Mouse (Mus musculus): ENCODE measurements around the gene Hist1h2bb. TPM values are rescaled to one million over a fixed set of nuclear protein-coding genes. Genes with fewer than 3 reads are reported as not detected.
"Not testable (repeated sequence)": the region's sequence is repeated elsewhere in the genome, so short reads cannot be mapped to it uniquely, and the experiment has no call there.

The Hist1h2bb gene
- polyA plus RNA-seq, 1 experiment from 2014 or later, result 0.86 TPM

DNA sequence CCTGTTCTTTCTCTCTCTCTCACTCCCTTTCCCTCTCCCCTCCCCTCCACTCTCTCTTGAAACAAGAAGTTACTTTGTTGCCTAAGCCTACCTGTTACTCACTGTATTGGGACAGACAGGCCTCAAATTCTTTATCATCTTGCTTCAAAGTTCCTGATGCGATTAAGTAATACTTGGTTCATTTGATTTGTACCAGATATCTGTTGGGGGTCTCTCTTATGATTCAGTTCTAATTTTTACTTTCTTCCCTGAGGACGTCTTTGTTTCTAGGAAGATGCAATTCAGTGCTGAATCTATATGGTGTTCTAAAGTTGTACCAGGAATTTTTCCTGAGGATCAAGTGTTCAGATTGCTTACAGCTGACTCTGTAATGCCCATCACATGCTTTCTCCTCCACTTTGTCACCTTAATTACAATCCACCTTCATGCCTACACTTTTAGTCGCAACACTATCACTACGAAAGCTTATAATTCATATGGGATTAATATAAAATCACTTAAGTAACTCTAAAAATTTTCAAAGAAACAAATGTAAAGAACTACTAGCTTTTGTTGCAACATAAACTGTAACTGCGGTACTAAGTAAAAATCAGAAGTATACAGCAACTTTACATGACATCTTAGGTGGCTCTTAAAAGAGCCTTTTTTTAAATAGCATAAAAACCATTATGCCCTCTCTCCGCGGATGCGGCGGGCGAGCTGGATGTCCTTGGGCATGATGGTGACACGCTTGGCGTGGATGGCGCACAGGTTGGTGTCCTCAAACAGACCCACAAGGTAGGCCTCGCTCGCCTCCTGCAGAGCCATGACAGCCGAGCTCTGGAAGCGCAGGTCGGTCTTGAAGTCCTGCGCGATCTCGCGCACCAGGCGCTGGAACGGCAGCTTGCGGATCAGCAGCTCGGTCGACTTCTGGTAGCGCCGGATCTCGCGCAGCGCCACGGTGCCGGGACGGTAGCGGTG is 1.8 kb upstream of the Hist1h2bb start:
- ATAC-seq (ENCODE audit: low FRiP score), result no peak
- 2% methylated on average over 15 of the region's 36 CpGs for WGBS
- Histone ChIP-seq H3K36me3 (no peaks in the 10 kb centered on the region), H3K9me3 (no peaks in the 10 kb centered on the region), H3K4me2 (peak overlapping the region; percentile 65), H3K27me3 (no peaks in the 10 kb centered on the region), H3K27ac (no peak overlapping the region), H3K9ac (no peak overlapping the region), H3K4me3 (peak overlapping the region; percentile 30), H3K4me1 (replicated peaks) (peaks cover 20% of the 10 kb centered on the region)

- Histone ChIP-seq H3K27ac (peak within 1 kb of the TSS; percentile 95), H3K9me3 (no peaks in the 10 kb centered on the region), H3K36me3 (no peaks in the 10 kb centered on the region), H3K4me3 (peak within 1 kb of the TSS; percentile 42), H3K4me2 (peak within 1 kb of the TSS; percentile 65), H3K27me3 (no peaks in the 10 kb centered on the region), H3K9ac (peak within 1 kb of the TSS; percentile 58; the same call in 1 of the 2 replicates), H3K4me1 (replicated peaks) (peaks cover 13% of the 10 kb centered on the region)
- WGBS, result under 1% methylated on average over 24 of the region's 28 CpGs
- peak; percentile 74 for ATAC-seq (ENCODE audit: low FRiP score)
Observed at GRCm38 (mm10) chr13:23745381-23746161, 963 bp upstream of the Hist1h2bb start, which contains the start of gene Hist1h3c. TSS of gene Hist1h3c (minus strand) at chr13:23745602.

DNA sequence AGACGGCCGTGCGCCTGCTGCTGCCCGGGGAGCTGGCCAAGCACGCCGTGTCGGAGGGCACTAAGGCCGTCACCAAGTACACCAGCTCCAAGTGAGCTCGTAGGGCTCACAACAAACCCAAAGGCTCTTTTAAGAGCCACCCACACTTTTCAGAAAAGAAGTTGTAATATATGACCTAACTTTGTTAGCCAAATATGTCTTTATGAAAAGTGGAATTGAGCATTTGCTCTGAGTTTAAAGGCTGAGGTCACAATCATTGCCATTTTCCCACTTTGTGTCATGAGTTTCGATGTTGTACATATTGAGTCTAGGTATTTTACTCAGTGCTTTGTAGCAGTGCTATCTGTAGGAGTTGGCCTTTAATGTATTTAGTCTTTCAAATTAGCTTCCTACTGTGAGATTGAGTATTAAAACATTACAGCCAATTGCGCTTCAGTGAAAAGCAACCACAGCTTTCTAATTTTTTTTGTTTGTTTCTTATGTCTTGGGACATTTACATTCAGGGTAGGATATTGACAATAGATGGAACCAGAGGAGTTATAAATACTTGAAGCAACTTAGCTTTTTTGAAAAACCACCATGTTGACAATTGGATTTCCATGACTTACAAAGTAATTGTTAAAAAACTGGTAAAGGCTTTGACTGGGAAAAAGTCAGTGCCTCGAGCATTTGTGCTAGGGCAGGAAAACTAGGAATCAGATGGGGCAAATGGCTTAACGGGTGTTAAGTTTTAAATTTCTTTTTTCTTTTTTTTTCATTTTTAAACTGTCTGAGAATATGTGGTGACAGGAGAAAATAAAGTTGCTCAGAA is 752 bp downstream of the Hist1h2bb start:
- H3K27ac ChIP-seq, result peak overlapping the region; percentile 90
- no peaks in the 10 kb centered on the region for H3K36me3 ChIP-seq
- no peak; the same call in 1 of the 2 replicates for ATAC-seq (ENCODE audit: low FRiP score)
- H3K4me2 ChIP-seq, result peak overlapping the region; percentile 65
- 1% methylated on average over 13 of the region's 13 CpGs for WGBS
- H3K27me3 ChIP-seq, result no peaks in the 10 kb centered on the region
- peak overlapping the region; percentile 66 for H3K9ac ChIP-seq
- no peaks in the 10 kb centered on the region for H3K9me3 ChIP-seq
- H3K4me1 ChIP-seq (replicated peaks), result peaks cover 13% of the 10 kb centered on the region
- peak overlapping the region; percentile 35 for H3K4me3 ChIP-seq

DNA sequence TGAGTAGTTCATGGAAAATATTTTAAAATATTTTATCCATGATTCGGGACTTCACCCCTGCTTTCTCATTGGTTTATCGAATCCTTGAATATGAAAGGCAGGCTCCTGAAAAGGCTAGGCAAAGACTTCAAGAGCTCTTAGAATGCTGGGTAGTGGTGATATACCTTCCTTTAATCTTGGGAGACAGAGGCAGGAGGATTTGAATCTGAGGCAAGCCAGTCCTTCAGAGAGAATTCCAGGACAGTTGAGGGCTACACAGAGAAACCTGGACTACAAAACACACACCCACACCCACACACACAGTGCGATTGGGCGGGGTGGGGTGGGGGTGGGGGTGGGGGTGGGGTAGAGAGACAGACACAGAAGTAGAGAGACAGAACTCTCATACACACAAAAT is 1.4 kb downstream of the Hist1h2bb start:
- Histone ChIP-seq H3K27me3 (no peaks in the 10 kb centered on the region), H3K36me3 (no peaks in the 10 kb centered on the region), H3K4me1 (replicated peaks) (peaks cover 16% of the 10 kb centered on the region), H3K9me3 (no peaks in the 10 kb centered on the region), H3K9ac (no peak overlapping the region), H3K4me3 (no peak overlapping the region), H3K27ac (peak overlapping the region; percentile 90; the same call in 1 of the 2 replicates), H3K4me2 (peak overlapping the region; percentile 65)
- WGBS, result 7% methylated on average over 4 of the region's 4 CpGs
- ATAC-seq (ENCODE audit: low FRiP score), result no peak

GRCm38 (mm10) chr13:23749563-23750121 is 3.1 kb downstream of the Hist1h2bb start:
- H3K4me1 ChIP-seq (replicated peaks), result peaks cover 16% of the 10 kb centered on the region
- H3K4me3 ChIP-seq, result no peak overlapping the region
- no peak overlapping the region for H3K4me2 ChIP-seq
- no peaks in the 10 kb centered on the region for H3K27me3 ChIP-seq
- no peak overlapping the region for H3K27ac ChIP-seq
- no peak overlapping the region for H3K9ac ChIP-seq
- no peaks in the 10 kb centered on the region for H3K36me3 ChIP-seq
- no peak for ATAC-seq (ENCODE audit: low FRiP score)
- no peaks in the 10 kb centered on the region for H3K9me3 ChIP-seq
- 92% methylated on average over 5 of the region's 5 CpGs for whole genome bisulfite sequencing

- Histone ChIP-seq H3K9ac (peak within 1 kb of the TSS; percentile 67; the same call in 1 of the 2 replicates), H3K4me1 (replicated peaks) (peaks cover 16% of the 10 kb centered on the region), H3K4me2 (peak within 1 kb of the TSS; percentile 69), H3K27ac (peak within 1 kb of the TSS; percentile 94), H3K4me3 (peak within 1 kb of the TSS; percentile 44)
- not testable (repeated sequence) for H3K9me3 ChIP-seq, H3K27me3 ChIP-seq, H3K36me3 ChIP-seq
- under 1% methylated on average over 32 of the region's 47 CpGs for WGBS
- ATAC-seq (ENCODE audit: low FRiP score), result peak; percentile 62
Observed at GRCm38 (mm10) chr13:23750839-23751477, 4.4 kb downstream of the Hist1h2bb start, which contains the start of gene Hist1h2ab. TSS of gene Hist1h2ab (plus strand) at chr13:23751126.

GRCm38 (mm10) chr13:23751478-23751956 is 5.0 kb downstream of the Hist1h2bb start:
- no peaks in the 10 kb centered on the region for H3K27me3 ChIP-seq
- peak overlapping the region; percentile 94 for H3K27ac ChIP-seq
- peaks cover 16% of the 10 kb centered on the region for H3K4me1 ChIP-seq (replicated peaks)
- WGBS, result 2% methylated on average over 11 of the region's 11 CpGs
- H3K9ac ChIP-seq, result peak overlapping the region; percentile 67; the same call in 1 of the 2 replicates
- H3K9me3 ChIP-seq, result no peaks in the 10 kb centered on the region
- peak overlapping the region; percentile 69 for H3K4me2 ChIP-seq
- H3K36me3 ChIP-seq, result no peaks in the 10 kb centered on the region
- H3K4me3 ChIP-seq, result peak overlapping the region; percentile 44
- 0 out of 2 replicates have a peak, but pooled peaks have one; percentile 21 for ATAC-seq (ENCODE audit: low FRiP score)

DNA sequence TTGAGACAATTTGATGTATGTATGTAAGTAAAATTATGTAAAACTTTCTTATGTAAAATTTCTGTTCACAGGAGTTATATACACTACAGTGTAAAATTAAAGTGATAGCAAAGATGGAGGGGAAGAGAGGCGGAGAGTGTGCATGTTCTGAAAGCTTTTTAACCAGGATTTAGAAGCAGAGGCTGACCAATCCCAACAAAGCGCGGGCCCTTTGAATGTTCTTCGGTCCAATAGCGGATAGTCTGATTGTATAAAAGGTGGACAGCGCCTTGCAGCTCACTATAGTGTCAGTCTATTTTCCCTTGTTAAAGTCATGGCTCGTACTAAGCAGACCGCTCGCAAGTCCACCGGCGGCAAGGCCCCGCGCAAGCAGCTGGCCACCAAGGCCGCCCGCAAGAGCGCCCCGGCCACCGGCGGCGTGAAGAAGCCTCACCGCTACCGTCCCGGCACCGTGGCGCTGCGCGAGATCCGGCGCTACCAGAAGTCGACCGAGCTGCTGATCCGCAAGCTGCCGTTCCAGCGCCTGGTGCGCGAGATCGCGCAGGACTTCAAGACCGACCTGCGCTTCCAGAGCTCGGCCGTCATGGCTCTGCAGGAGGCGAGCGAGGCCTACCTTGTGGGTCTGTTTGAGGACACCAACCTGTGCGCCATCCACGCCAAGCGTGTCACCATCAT is 5.7 kb downstream of the Hist1h2bb start, which contains the start of gene Hist1h3b:
Gene Hist1h3b (plus strand): TSS at position 201 of the 675 bp plus-strand sequence.
- peak within 1 kb of the TSS; percentile 44 for H3K4me3 ChIP-seq
- H3K27me3 ChIP-seq, H3K36me3 ChIP-seq, H3K9me3 ChIP-seq: not testable (repeated sequence)
- ATAC-seq (ENCODE audit: low FRiP score), result peak; percentile 66
- peaks cover 14% of the 10 kb centered on the region for H3K4me1 ChIP-seq (replicated peaks)
- H3K4me2 ChIP-seq, result peak within 1 kb of the TSS; percentile 69
- H3K9ac ChIP-seq, result peak within 1 kb of the TSS; percentile 67; the same call in 1 of the 2 replicates
- H3K27ac ChIP-seq, result peak within 1 kb of the TSS; percentile 94
- WGBS, result 2% methylated on average over 18 of the region's 47 CpGs

DNA sequence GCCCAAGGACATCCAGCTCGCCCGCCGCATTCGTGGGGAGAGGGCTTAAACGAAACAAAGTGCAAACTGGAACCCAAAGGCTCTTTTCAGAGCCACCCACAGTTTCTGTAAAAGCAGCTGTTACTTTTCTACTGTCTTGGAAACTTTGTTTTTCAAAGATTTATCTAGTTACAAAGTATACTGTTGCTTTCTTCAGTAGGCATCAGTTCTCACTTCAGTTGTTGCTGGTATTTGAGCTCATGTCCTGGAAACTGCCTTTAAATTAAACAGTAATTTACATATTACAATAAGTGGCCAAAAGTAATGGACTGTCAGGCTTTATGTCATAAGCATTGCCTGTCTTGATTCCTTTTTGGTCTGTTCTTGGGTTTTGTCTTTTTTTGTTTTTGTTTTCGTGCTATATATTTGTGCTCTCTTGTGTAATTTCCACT is 6.2 kb downstream of the Hist1h2bb start:
- Histone ChIP-seq H3K9ac (peak overlapping the region; percentile 43; the same call in 1 of the 2 replicates), H3K4me3 (peak overlapping the region; percentile 26)
- ATAC-seq (ENCODE audit: low FRiP score), result no peak

DNA sequence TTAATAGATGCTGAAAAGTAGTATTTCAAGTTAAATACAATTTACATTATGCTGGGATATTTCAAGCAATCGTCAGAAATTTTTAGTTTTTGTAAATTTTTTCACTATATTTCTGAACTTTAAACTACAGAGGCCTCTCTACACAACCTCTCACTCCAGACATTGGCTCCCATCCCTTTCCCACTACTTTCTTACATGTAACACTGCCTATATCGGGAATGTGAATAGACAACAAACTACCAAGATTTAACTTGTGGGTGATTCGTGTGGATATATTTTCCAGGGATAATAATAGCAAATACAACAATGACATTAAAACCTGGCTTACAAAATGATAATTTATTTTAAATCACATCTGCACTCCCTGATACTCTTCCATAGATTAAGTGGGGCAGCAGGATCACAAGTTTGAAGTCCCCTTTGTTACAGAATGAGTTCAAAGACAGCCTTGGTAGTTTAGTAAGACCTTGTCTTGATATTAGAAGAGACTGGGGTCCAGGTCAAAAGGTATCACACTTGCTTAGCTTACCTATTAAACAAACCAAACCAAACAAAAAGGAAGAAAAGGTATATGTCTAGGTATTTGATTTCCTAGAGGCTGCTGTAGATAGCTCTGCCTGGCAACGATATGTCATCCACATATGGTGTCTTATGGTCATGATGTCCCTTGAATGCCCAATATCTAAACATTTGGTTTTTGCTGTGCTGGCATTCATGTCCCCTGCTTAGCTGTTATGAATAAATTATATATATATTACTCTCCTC is 7.0 kb downstream of the Hist1h2bb start:
- Histone ChIP-seq H3K27ac (no peak overlapping the region), H3K4me1 (replicated peaks) (peaks cover 8% of the 10 kb centered on the region), H3K4me3 (no peak overlapping the region), H3K36me3 (no peaks in the 10 kb centered on the region), H3K4me2 (no peak overlapping the region; the same call in 1 of the 2 replicates), H3K9me3 (no peaks in the 10 kb centered on the region), H3K27me3 (no peaks in the 10 kb centered on the region), H3K9ac (no peak overlapping the region)
- 55% methylated on average over 4 of the region's 4 CpGs for WGBS
- no peak for ATAC-seq (ENCODE audit: low FRiP score)

More for the DNA sequence above, 6.2 kb downstream of the Hist1h2bb start:
- 2% methylated on average over 6 of the region's 6 CpGs for WGBS
- Histone ChIP-seq H3K9me3 (no peaks in the 10 kb centered on the region), H3K4me2 (peak overlapping the region; percentile 49), H3K36me3 (no peaks in the 10 kb centered on the region), H3K4me1 (replicated peaks) (peaks cover 13% of the 10 kb centered on the region), H3K27ac (no peak overlapping the region), H3K27me3 (no peaks in the 10 kb centered on the region)

All from hindbrain, embryonic 13.5 days (tissue).